Mouse (Mus musculus): ENCODE results near the gene Celf5.

Gene Celf5

GRCm38 (mm10) chr10:81426897-81427296 is 55.6 kb downstream of the Celf5 start:
- peak; percentile 17 to 39 for DNase-seq

GRCm38 (mm10) chr10:81426081-81426671 is 56.3 kb downstream of the Celf5 start:
- DNase-seq, result peak; percentile 4

- peak; percentile 6 to 10 for DNase-seq
Observed at GRCm38 (mm10) chr10:81425236-81425850, 57.2 kb downstream of the Celf5 start.

GRCm38 (mm10) chr10:81424246-81425051 is 58.1 kb downstream of the Celf5 start:
- DNase-seq, result peak; percentile 3 to 5

DNA sequence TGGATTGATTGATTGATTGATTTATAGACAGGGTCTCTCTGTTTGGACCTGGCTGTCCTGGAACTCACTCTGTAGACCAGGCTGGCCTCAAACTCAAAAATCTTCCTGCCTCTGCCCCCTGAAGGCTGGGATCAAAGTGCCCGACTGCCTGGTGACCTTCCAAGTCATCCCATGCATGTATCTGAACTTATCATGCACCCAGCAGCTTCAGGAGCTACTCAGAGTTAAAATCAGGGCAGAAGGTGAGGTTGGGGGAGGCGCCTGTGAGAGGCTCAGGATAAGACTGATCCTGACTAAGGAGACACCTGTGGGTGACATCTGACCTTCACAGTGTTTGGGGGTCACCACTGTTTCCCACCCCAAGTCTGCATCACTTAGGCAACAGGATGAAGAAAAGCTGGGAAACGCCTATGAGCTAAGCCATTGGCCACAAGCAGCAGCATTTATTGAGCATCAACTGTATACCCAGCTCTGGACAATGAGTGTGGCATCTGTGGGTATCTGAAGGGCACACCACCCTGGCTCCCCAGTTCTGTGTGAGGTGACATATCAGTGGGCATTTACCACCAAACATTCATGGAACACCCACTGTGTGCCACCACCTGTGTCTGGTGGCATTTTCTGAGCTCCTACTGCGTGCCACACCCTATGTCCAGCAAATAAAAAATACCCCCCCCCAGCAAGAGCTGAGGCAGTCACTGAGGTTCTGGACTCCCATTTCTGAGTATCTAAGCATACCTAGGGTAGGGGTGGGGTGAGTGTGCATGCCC is 58.8 kb downstream of the Celf5 start:
- peak in 1 of 2 experiments; percentile 1 for DNase-seq

DNA sequence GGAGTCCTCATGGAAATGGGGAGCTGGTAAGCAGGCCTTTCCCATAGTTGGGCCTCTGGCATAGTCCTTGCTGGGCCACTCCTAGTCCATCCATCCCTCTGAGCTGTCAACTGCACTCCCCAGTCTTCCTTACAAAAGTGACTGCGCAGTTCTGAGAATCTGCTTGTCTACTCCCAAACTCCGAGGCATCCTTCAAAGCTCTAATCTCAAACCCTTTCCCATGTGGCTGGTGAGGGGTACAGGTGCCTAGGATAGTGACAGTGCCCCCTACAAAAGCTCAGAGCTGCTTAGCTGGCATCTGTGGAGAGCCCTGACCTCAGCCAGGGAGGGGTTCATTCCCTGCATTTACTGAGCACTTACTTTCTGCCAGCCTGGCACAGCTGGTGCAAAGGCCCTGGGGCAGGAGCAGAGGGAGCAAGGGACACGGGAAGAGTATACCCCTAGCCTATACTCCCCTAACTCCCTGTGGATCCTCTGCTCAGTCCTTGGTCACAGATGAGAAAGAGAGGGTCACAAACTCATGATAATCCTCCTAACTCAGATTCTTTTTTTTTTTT is 59.8 kb downstream of the Celf5 start:
- no peak for DNase-seq

DNA sequence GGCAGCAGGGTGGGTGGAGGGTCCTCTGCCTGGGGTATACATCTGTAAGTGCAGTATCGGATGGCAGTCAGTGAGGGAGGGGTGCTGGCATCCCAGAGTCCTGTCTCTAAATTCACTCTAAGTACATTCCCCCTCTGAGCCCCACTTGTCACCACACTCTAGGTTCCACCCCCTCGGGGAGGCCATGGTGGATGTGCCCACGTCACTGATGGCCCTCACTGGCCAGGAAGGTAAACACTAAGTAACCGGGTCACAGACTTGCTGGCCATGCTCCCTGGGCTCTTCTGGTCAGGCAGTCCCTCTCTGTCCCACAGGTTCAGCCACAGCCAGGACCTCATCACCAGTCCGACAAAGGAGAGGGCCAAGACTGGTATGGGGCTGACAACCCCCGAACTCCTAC is 60.3 kb downstream of the Celf5 start:
- peak in 1 of 2 experiments; percentile 3 for DNase-seq

GRCm38 (mm10) chr10:81421797-81422100 is 60.8 kb downstream of the Celf5 start:
- DNase-seq, result no peak

DNA sequence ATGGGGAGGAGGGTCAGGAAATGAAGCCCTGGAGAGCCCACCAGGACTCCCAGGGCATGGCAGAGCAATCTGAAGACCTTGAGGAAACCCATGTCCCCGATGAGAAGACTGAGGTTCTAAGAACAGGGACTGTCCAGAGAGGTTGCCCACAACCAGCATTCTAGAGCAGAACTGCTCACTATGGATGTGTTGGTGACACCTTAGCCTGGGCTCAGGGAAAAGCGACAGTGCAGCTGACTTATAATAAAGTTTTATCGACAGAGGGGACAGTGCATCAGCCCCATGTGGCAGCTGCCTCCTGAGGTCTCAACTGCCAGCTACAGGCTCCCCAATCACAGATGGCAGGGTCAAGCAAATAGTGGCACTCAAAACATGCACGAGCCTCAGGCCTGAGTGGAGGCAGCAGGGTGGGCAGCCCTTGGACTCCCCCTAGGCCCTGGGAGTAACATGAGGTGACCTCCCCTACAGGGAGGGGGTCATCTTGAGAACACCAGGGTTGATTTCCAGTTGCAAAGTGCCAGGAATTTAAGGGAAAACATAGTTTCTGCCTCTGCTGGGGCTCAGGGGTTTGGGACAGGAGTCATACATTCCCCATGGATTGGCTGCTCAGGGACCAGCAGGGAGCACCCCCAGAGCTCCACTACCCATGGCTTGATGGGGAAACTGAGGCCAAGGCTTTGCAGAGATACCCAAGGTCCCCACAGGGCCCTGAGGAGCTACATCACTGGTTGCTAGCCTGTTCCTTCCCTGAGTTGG is 61.3 kb downstream of the Celf5 start:
- peak in 1 of 2 experiments; percentile 2 for DNase-seq

DNA sequence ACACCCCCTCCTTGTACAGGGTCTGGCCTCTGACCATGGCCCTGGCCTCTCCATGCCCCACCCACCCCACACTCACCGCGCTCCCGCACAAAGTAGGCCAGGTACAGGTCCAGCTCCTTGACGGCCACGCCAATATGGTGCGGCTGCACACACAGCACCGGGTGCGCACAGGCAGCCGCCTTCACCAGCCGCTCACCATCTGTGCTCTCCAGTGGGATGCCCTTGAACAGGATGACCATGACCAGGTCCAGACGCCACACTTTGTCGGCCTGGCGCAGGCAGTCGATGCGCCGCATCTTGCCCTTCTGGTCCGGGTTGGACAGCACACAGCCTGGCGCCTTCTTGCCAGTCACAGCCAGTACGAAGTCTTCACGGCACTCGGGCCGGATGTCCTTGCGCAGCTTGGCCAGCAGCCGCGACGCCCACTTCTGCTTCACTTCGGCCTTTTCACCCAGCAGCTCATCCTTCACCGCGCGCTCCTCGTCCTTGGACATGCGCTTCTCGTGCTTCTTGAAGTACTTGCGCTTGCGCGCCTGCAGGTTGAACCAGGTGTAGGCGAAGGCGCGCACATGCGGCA is 62.2 kb downstream of the Celf5 start:
- peak in 1 of 2 experiments; percentile 7 for DNase-seq

GRCm38 (mm10) chr10:81419111-81419928 is 63.2 kb downstream of the Celf5 start:
- peak in 1 of 2 experiments; percentile 3 for DNase-seq

DNA sequence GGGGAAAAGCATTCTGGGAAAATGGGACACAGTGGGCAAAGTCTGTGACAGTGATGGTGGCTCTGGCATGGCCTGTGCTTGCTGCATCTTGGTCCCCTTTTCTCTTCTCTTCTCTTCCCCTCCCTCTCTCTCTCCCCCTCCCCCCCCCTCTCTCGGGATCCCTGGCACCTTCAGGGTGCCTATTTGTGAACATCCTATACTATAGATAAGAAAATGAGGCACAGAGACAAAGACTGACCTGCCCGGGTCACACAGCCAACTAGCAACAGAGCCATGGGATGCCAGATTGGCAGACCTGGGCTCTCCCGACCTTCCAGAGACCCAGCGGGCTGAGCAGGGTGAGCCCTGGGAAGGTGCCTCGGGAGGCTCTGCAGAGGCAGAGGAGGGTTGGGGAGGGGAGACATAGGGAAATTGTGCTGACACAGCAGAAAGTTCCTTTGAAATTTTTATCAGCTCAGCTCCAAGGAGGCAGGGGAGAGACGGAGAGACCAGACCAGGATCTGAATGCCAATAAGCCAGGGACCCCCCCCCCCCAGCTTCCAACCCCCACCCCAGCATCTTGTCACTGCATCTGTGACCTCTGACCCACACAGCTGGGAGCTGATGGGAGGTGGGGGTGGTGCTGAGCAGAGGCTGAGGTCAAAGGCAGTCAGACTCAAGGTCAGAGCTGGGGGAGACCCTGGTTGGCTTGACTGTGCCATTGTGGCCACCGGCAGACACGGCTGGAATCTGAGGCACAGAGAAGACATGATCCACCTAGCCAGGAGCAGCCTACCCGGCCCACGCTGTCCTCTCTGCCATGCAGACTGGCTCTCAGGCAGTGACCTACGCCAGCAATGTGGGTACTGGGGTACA is 64.1 kb downstream of the Celf5 start:
- no peak for DNase-seq

GRCm38 (mm10) chr10:81417227-81418215 is 65.0 kb downstream of the Celf5 start:
- DNase-seq, result no peak

DNA sequence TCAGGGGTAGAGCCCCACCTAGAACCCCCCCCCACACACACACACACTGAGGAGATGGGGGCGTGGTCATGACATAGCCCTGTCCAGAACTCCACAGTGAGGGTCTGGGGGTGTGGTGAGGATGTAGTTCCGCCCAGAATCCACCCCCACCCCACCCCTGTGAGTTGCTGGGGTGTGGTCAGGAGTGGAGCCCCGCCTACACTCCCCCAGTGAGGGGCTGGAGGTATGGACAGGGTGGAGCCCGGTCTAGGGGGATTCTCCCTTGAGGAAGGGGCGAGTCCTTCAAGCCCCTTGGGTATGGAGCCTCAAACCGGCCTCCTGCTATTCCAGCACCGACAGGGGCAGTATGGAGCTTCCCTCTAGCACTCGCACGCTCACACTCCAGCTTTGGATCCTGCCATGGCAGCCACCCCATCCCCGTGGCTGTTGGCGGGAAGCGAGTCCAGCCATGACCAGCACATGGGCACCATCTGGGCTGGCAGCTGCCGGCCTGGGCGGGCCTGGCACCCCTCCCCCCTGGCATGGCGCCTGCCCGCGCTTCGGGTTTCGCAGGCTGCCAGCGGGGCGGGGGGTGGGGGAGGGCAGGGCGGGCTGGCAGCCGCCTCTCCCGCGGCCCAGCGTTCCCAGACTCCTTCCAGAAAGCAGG is 65.8 kb downstream of the Celf5 start:
- DNase-seq, result no peak

GRCm38 (mm10) chr10:81415549-81416310 is 66.8 kb downstream of the Celf5 start:
- DNase-seq, result no peak

DNA sequence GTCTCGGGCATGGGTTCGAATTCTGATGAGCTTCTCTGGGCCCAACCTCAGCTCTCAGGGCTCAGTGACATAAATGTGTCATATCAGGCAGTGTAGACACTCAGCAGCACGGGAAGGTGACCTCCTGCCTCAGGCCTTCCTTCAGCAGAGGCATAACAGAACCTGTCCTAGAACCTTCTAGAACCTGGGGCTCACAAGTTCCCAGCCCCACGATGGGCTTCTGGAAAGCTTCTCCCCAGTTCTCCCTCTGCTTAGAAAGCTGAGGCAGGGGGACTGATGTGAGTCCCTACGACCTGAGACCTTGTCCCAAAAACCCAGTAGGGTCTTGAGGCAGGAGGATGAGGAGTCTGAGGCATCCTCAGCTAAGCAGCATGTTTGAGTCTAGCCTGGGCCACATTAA is 67.4 kb downstream of the Celf5 start:
- no peak for DNase-seq

- DNase-seq, result no peak
Observed at GRCm38 (mm10) chr10:81414682-81415081, 67.8 kb downstream of the Celf5 start.

Measured in spleen, adult 18-20 months (tissue).